Mouse (Mus musculus) gonadal fat pad, adult 2 months (tissue): ENCODE results near the gene Rab8a. TPM values are rescaled to one million over a fixed set of nuclear protein-coding genes. Genes with fewer than 3 reads are reported as not detected.

ENCODE experiments used
- DNase-seq: peaks from one replicate; pipeline ENCODE4 v3.0.0-alpha.2; 2012; ENCODE audit warnings: low read depth
- polyA plus RNA-seq: library from polyadenylated mRNA; depleted of rRNA; stranded (reverse); fragments of >200 nt; gene quantifications from 2 replicates; pipeline ENCODE4 v1.2.3, GENCODE M21; 2012

Rab8a gene
- polyA plus RNA-seq, 1 experiment = 51.7 TPM

DNA sequence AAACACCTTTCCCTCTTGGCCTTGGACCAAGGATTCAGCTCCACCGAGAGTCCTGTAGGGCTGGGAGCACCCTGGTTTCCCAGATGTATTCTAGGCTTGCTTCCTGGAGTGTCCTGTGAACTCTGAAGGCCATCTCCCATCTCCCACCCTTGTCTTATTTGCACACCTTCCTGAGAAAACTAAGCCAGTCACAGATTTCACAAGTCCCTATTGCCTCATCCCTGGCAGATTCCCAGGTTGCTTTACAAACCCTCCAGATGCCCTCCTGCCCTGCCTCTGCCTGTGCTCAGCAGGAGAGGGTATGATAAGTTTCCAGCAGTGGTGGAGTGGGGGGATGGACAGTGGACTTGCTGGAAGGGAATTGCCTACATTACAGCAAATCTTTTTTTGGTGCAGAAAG lies 14.9 kb upstream of the Rab8a start:
- no peak for DNase-seq

- no peak for DNase-seq
These were observed 14.4 kb upstream of the Rab8a start for GRCm38 (mm10) chr8:72146556-72146955.

DNA sequence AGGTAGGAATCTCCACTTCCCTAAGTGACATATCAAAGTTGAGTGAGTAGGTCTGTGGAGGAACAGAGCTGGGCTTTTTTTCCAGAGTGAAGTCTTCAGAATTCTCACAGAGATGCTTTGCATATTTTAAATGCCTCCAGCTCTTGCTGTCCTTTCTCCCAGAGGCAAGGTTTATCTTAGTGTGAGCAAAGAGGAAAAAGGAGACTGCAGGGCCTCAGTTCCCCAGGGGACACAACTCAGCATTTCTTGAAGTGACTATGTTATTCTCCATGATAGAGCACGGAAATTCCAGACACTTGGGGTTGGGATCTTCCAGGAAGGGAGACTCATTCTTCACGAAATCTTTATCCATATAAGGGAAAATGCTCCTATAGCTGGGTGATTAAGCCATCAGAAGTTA lies 13.7 kb upstream of the Rab8a start:
- DNase-seq = no peak

- no peak for DNase-seq
These were observed 11.9 kb upstream of the Rab8a start for GRCm38 (mm10) chr8:72149056-72149455.

DNA sequence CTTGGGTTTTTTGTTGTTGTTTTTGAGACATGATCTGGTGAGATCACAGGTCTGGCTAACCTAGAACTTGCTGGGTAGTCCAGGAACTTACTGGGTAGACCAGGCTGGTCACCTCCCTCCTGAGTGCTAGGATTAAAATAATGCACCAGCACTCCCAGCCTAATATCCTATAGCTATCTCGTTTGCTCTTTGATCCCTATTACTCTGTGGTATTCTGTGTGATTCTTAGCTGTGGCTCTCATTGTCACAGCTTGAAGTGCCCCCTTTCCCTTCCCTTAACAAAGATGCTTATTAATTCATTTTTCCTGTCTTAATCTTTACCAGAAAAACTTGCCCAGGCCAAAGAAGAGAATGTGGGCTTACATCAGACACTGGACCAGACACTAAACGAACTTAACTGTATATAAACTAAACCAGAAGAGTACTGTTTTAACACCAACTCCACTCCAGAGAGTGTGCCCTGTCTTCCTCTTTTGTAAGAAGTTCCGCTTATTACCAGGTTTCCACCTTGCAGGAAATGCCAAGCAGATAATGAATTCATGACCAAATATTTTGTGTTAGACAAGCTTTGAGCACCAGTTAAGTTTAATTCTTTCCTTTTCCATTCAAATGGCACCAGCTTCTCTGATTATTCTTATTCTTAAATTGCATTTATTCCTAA lies 9.5 kb upstream of the Rab8a start:
- no peak for DNase-seq

DNA sequence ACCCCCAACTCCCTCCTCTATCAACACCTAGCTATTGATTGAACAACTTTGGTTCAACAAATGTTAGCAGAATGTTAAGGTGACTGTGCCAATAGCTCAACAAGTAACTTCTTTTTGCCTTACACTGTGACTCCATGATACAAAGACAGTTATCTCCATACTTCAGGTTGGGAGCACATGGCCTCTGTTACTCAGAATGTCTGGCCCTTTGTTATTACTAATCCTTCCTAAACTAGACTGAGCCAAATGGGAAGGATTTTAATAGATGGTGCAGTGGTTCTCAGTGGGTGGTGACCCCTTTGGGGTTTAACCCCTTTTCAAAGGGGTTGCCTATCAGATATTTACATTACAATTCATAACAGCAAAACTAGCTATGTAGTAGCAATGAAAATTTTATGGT lies 7.6 kb upstream of the Rab8a start:
- no peak for DNase-seq

DNA sequence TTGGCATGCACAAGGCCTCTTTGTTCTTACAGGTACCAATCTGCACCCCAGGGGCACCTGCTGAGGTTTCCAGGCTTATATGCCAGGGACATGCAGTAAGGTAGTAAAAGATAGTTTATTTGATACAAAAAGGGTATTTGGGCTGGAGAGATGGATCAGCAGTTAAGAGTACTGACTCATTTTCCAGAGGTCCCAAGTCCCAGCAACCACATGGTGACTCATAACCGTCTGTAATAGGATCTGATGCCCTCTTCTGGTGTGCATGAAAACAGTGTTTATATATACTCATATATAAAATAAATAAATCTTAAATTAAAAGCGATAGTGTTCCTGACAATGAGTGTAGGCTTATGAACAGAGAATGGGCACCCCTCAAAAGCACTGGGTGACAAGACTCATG lies 2.9 kb upstream of the Rab8a start:
- DNase-seq = no peak

DNA sequence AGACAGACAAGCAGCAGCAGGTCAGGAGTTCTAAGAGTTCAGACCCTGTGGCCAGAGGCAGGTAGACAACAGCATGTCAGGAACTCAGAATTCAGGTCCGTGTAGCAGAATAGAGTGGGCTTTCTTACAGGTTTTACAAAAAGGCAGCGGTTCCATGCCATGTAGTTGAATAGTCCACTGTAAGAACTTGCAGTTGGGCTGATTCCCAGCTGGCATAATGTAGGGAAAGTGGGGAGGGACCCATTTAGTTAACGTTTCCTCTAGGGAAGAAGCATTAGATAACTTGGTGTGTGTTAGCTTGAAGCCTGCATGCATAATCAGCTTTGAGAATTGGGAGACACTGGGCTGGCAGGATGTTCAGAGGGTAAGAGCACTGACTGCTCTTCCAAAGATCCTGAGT lies 2.3 kb upstream of the Rab8a start:
- DNase-seq = no peak

DNA sequence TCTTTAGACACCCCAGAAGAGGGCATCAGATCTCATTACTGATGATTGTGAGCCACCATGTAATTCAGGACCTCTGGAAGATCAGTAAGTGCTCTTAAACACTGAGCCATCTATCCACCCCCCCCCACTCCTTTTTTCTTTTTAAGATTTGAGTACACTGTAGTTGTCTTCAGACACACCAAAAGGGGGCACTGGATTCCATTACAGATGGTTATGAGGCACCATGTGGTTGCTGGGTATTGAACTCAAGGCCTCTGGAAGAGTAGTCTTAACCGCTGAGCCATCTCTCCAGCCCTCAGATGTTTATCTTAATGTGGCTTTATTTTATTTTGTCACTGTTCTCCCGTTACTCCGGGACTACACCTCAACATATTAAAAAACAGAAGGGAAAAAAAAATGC lies 993 bp upstream of the Rab8a start:
- DNase-seq = no peak

GRCm38 (mm10) chr8:72162821-72163220 lies 1.8 kb downstream of the Rab8a start:
- no peak for DNase-seq

DNA sequence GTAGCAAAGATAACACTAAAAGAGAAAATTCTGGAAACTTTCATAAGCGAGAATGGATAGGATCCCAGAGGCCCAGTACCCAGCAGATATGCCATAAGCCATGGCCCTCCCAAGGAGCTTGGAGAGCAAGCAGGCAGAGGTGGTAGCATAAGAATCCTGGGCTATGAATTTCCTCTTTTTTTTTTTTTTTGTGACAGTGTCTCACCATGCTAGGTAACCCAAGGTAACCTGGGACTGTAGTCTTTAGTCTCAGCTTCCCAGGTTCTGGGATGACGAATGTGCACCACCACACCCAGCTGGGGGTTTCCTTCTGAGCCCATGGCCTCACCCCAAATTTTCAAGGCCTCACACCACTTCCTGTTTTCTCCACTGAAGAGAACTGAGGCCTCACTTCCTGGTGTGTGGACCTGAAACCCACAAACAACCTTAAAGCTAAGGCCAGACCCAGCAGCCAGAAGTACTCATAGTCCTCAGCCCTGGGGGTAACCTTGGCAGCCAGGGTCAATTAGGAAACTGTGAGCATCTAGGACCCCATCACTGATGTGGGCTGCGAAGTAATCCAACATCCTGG lies 8.2 kb downstream of the Rab8a start:
- no peak for DNase-seq

- DNase-seq = no peak
These were observed 8.8 kb downstream of the Rab8a start for GRCm38 (mm10) chr8:72169681-72170249.

GRCm38 (mm10) chr8:72177346-72177925 lies 16.4 kb downstream of the Rab8a start:
- no peak for DNase-seq

- DNase-seq = no peak
These were observed 22.7 kb downstream of the Rab8a start for GRCm38 (mm10) chr8:72183554-72184202.

DNA sequence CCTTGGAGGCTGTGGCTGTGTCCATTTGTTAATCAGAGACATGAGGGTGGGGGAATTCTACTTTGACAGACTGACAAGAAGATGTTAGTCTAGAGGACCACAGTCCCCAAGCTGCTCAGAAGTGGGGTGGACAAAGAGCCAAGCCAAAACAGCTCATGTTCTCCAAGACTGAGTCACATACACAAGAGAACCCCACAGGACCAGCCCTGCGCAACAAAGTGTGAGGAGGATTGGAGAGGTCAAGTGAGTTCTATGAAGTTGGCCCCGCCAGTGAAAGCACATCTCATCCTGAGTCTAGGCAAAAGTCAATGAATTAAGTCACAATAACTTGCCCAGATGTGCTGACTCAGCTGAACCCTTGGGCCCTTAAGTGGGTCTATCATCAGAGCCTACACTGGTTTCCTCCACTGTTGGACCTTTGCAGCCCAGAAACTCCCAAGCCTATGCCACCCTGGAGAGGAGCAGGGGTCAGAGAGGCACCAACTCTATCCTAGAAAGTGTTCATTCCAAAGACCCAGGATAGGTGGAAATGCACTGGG lies 26.9 kb downstream of the Rab8a start:
- DNase-seq = no peak

GRCm38 (mm10) chr8:72189417-72190214 lies 28.6 kb downstream of the Rab8a start, which contains the start of gene Hsh2d:
Hsh2d (plus strand) TSS chr8:72189638.
- DNase-seq = no peak

GRCm38 (mm10) chr8:72190215-72190539 lies 29.2 kb downstream of the Rab8a start:
- DNase-seq = no peak

DNA sequence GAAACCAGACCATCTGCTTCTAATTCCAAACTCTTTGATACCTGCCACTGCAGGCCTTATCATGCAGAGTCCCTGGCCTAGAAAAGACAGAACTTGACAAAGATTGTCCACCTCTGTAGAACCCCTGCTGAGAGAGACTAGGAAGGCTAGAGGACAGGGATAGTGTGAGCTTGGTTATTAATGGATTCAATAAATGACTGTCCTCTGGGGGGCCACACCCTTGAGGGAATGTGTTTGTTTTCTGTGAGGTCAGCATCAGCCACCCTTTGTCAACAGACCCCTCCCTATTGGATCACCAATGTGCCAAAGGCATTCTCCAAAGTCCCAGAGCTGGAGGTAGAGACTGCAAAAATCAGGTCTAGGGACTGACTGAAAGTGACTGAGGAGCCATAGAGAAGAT lies 31.1 kb downstream of the Rab8a start:
- DNase-seq = no peak

DNA sequence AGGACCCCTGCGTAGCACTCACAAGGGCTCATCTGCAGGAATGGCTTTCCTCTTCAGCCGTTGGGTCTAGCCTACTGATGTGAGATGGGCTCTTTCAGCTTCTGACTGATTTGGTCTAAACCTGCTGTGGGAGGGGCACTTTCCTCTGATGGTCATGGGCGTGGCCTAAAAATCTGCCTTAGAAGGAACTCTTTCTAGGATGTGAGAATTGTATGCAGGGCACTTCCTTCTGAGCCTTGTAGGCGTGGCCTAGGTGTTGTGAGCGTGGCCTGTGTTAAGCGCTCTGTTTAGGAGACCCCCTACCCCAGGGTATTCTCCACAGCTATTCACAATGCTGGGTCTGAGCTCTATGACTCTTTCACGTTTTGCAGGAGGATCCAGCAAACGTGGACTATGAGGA lies 37.0 kb downstream of the Rab8a start:
- DNase-seq = no peak

DNA sequence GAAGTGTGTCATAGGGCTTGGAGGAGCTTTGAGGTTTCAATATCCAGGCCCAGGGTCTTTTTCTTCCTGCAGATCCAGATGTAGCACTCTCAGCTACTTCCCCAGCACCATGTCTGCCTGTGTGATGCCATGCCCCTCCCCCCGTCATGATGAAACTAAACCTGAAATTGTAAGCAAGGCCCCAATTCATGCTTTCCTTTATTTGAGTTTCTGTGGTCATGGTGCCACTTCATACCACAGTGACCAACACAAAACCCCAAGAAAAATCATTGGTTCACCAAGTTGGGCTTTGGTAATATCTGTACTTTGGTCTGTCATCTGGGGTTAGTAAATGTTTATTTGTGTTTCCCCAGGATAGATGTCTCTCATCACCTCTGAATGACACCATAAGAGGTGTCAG lies 47.6 kb downstream of the Rab8a start:
- no peak for DNase-seq

DNA sequence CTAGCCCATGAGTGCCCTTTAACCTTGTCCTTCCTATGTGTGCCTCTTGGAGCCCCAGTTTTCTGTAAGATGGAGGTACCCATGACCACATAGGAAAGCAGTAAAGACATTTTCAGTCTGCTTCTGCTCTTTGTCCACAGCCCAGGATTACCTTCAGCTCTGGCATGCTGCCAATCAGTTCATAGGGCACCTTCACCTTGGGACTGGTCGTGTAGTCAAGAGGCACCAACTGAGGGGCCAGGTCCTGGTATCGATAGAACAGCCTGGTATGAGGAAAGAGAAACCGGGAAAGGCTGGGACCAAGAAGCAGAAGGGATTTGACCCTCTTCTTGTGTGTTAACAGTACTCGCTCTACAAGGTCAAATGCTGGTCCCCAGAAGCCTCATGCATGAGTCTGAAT lies 49.2 kb downstream of the Rab8a start:
- no peak for DNase-seq

DNA sequence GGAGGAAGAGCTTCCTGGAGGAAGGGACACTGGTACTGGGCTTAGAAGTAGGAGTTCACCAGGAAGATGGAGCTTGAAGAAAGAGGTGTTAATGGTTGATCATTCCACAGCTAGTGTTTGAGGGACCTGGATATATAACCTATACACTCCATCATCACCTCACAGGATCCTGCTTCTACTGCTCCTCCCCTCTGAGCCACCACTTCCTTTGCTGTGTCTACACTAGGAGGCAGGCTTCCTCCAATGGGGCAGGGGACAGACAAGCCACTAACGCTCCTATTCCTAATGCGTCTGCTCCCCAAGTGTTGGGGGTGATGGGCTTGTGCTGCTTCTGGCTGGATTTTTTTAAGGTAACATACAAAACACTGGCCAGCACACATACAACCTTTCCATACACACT lies 49.7 kb downstream of the Rab8a start:
- DNase-seq = no peak
